Comparison of ENCODE assay signal across 40 mouse cellular contexts in genomic region chr7:25381284-25381680, GRCm38 (mm10). TPM values are rescaled to one million over a fixed set of nuclear protein-coding genes. Genes with fewer than 3 reads are reported as not detected.
DNase-seq lines count a peak whose midpoint lies in the region; ATAC-seq and TF ChIP-seq lines count a peak whose summit lies in the region.
"Had no signal": no experiment of that assay in that cellular context is flagged by ENCODE, and none has a peak within 500 bp of the region (broad histone marks: within the 10 kb centered on the region; RNA-seq: fewer than 3 reads in every experiment).

No protein-coding gene starts in this region.

- WGBS in intestine, postnatal 0 days, result 71% methylated on average over 3 of the region's 3 CpGs
- WGBS in intestine, embryonic 15.5 days, result 57% methylated on average over 3 of the region's 3 CpGs
- 45% methylated on average over 3 of the region's 3 CpGs for WGBS in lung, embryonic 16.5 days
- WGBS in lung, postnatal 0 days, result 56% methylated on average over 3 of the region's 3 CpGs
- WGBS in hindbrain, embryonic 12.5 days, result 32% methylated on average over 3 of the region's 3 CpGs

- no peaks in the 10 kb centered on the region for H3K9me3 ChIP-seq in intestine, postnatal 0 days (ENCODE audit: control insufficient read depth)
- H3K9me3 ChIP-seq in intestine, embryonic 15.5 days, result no peaks in the 10 kb centered on the region
- no peaks in the 10 kb centered on the region for H3K9me3 ChIP-seq in lung, embryonic 16.5 days (ENCODE audit: control insufficient read depth, low read length)
- H3K9me3 ChIP-seq in lung, postnatal 0 days (ENCODE audit: low read length), result no peaks in the 10 kb centered on the region
- no peaks in the 10 kb centered on the region for H3K9me3 ChIP-seq in hindbrain, embryonic 12.5 days (replicated peaks)
- H3K9me3 ChIP-seq: embryonic facial prominence, embryonic 13.5 days; forebrain, embryonic 12.5 days; heart, embryonic 10.5 days; heart, embryonic 15.5 days; hindbrain, embryonic 13.5 days; kidney, embryonic 15.5 days; liver, embryonic 15.5 days; midbrain, embryonic 15.5 days; neural tube, embryonic 12.5 days had no signal

- H3K27ac ChIP-seq in intestine, postnatal 0 days (ENCODE audit: low read depth, low read length), result 0 out of 2 replicates have a peak overlapping the region, but pooled peaks have one; percentile 28
- no peak overlapping the region for H3K27ac ChIP-seq in intestine, embryonic 15.5 days
- H3K27ac ChIP-seq in lung, embryonic 16.5 days (ENCODE audit: low read length), result no peak overlapping the region
- no peak overlapping the region for H3K27ac ChIP-seq in lung, postnatal 0 days (ENCODE audit: low read length)
- no peak overlapping the region for H3K27ac ChIP-seq in hindbrain, embryonic 12.5 days
- H3K27ac ChIP-seq: embryonic facial prominence, embryonic 13.5 days; forebrain, embryonic 12.5 days; heart, embryonic 15.5 days; hindbrain, embryonic 13.5 days; kidney, embryonic 15.5 days; liver, embryonic 15.5 days; macrophage; midbrain, embryonic 15.5 days; neural tube, embryonic 12.5 days had no signal

- no peak overlapping the region for H3K4me3 ChIP-seq in intestine, postnatal 0 days (ENCODE audit: low read depth, low read length)
- H3K4me3 ChIP-seq in intestine, embryonic 15.5 days (replicated peaks), result no peak overlapping the region
- H3K4me3 ChIP-seq in lung, embryonic 16.5 days (ENCODE audit: low read length), result no peak overlapping the region
- no peak overlapping the region for H3K4me3 ChIP-seq in lung, postnatal 0 days (ENCODE audit: low read depth, low read length)
- H3K4me3 ChIP-seq in hindbrain, embryonic 12.5 days, result no peak overlapping the region
- H3K4me3 ChIP-seq: embryonic facial prominence, embryonic 13.5 days; forebrain, embryonic 12.5 days; heart, embryonic 15.5 days; hindbrain, embryonic 13.5 days; liver, embryonic 15.5 days; midbrain, embryonic 15.5 days; myocyte; neural tube, embryonic 12.5 days had no signal

- no peak overlapping the region for H3K4me2 ChIP-seq in intestine, postnatal 0 days (replicated peaks; ENCODE audit: low read depth)
- H3K4me2 ChIP-seq in intestine, embryonic 15.5 days (replicated peaks), result no peak overlapping the region
- no peak overlapping the region for H3K4me2 ChIP-seq in lung, embryonic 16.5 days (ENCODE audit: low read depth, low read length)
- no peak overlapping the region for H3K4me2 ChIP-seq in lung, postnatal 0 days (replicated peaks; ENCODE audit: low read depth, low read length)
- H3K4me2 ChIP-seq in hindbrain, embryonic 12.5 days (replicated peaks), result no peak overlapping the region
- H3K4me2 ChIP-seq: forebrain, embryonic 12.5 days; hindbrain, embryonic 13.5 days; kidney, embryonic 15.5 days; midbrain, embryonic 15.5 days had no signal

- no peak overlapping the region for H3K9ac ChIP-seq in intestine, postnatal 0 days (ENCODE audit: low read depth, low read length)
- no peak overlapping the region for H3K9ac ChIP-seq in intestine, embryonic 15.5 days
- no peak overlapping the region for H3K9ac ChIP-seq in lung, embryonic 16.5 days (ENCODE audit: low read length)
- no peak overlapping the region for H3K9ac ChIP-seq in lung, postnatal 0 days (replicated peaks; ENCODE audit: low read depth)
- no peak overlapping the region for H3K9ac ChIP-seq in hindbrain, embryonic 12.5 days
- H3K9ac ChIP-seq: forebrain, embryonic 12.5 days; heart, embryonic 15.5 days; kidney, embryonic 15.5 days; liver, embryonic 15.5 days; midbrain, embryonic 15.5 days; neural tube, embryonic 12.5 days had no signal

- no peaks in the 10 kb centered on the region; the same call in 1 of the 2 replicates for H3K4me1 ChIP-seq in intestine, postnatal 0 days (replicated peaks; ENCODE audit: control insufficient read depth, insufficient read depth, low read length)
- H3K4me1 ChIP-seq in intestine, embryonic 15.5 days (replicated peaks), result peaks cover 28% of the 10 kb centered on the region
- peaks cover 28% of the 10 kb centered on the region for H3K4me1 ChIP-seq in lung, embryonic 16.5 days (replicated peaks; ENCODE audit: control insufficient read depth, insufficient read depth, low read length)
- H3K4me1 ChIP-seq in lung, postnatal 0 days (ENCODE audit: insufficient read depth, low read depth, low read length), result peaks cover 15% of the 10 kb centered on the region
- H3K4me1 ChIP-seq in hindbrain, embryonic 12.5 days, result peaks cover 20% of the 10 kb centered on the region

- peaks cover 35% of the 10 kb centered on the region for H3K36me3 ChIP-seq in intestine, postnatal 0 days (ENCODE audit: control insufficient read depth, insufficient read depth)
- H3K36me3 ChIP-seq in intestine, embryonic 15.5 days, result peaks cover 15% of the 10 kb centered on the region
- peaks cover 11% of the 10 kb centered on the region for H3K36me3 ChIP-seq in lung, embryonic 16.5 days (ENCODE audit: control insufficient read depth, insufficient read depth, low read length)
- peaks cover 12% of the 10 kb centered on the region; the same call in 1 of the 2 replicates for H3K36me3 ChIP-seq in lung, postnatal 0 days (ENCODE audit: insufficient read depth, low read length)
- peaks cover 37% of the 10 kb centered on the region for H3K36me3 ChIP-seq in hindbrain, embryonic 12.5 days

- no peak for TF ChIP-seq CTCF in intestine, postnatal 0 days (IDR thresholded peaks at IDR 0.05; ENCODE audit: low read depth)
- TF ChIP-seq CTCF in lung, postnatal 0 days (IDR thresholded peaks at IDR 0.05), result no peak

- no peaks in the 10 kb centered on the region for H3K27me3 ChIP-seq in intestine, postnatal 0 days (replicated peaks; ENCODE audit: control insufficient read depth, insufficient read depth, low read length)
- no peaks in the 10 kb centered on the region for H3K27me3 ChIP-seq in intestine, embryonic 15.5 days (replicated peaks)
- H3K27me3 ChIP-seq in lung, embryonic 16.5 days (ENCODE audit: control insufficient read depth, insufficient read depth, low read depth, low read length), result no peaks in the 10 kb centered on the region
- H3K27me3 ChIP-seq in lung, postnatal 0 days (replicated peaks; ENCODE audit: insufficient read depth, low read length), result no peaks in the 10 kb centered on the region
- H3K27me3 ChIP-seq in hindbrain, embryonic 12.5 days, result peaks cover 16% of the 10 kb centered on the region
- H3K27me3 ChIP-seq: CH12.LX; heart, embryonic 15.5 days; kidney, embryonic 15.5 days; neural tube, embryonic 12.5 days had no signal

- peak; percentile 39 for DNase-seq in adrenal gland, postnatal 14 days
- DNase-seq in adrenal gland, postnatal 10 days, result no peak
- DNase-seq in lung, postnatal 25 days (ENCODE audit: low spot score), result no peak
- peak; percentile 70 for DNase-seq in lung, postnatal 0 days (ENCODE audit: low spot score)
- DNase-seq: adrenal gland, postnatal 36 days; cerebellum, postnatal 10 days; gastrocnemius, postnatal 14 days; heart, postnatal 36 days; kidney, adult 18-20 months; kidney, postnatal 4 days; right cerebral cortex, adult 18-20 months; spleen, adult 18-20 months; thymus, postnatal 14 days had no signal

- TF ChIP-seq EP300 in lung, postnatal 0 days (IDR thresholded peaks at IDR 0.05), result no peak

- no peak for ATAC-seq in intestine, postnatal 0 days
- no peak for ATAC-seq in intestine, embryonic 15.5 days
- ATAC-seq in lung, embryonic 16.5 days (ENCODE audit: low read depth), result peak; percentile 46
- ATAC-seq in lung, postnatal 0 days, result peak; percentile 19; the same call in 1 of the 2 replicates
- no peak for ATAC-seq in hindbrain, embryonic 12.5 days (ENCODE audit: low FRiP score)
- ATAC-seq: midbrain, embryonic 15.5 days had no signal

RNA-seq across cellular contexts. Expression of gene Cnfn, which starts 11.8 kb away (rescaled TPM):
- not detected in 2 replicates for total RNA-seq in adrenal gland, postnatal 14 days (2021)
- total RNA-seq in adrenal gland, postnatal 10 days (2021), result not detected
- 0.33 TPM in 1 of 2 replicates, not detected in the other for polyA plus RNA-seq in intestine, postnatal 0 days (2015; fragmentation: Nextera tagmentation; extraction: Ambion mirVana)
- polyA plus RNA-seq in intestine, embryonic 15.5 days (2015; fragmentation: Nextera tagmentation; extraction: Ambion mirVana), result 0.47 and 0.63 TPM in 2 replicates
- polyA plus RNA-seq in lung, embryonic 16.5 days (2015; fragmentation: Nextera tagmentation; extraction: Ambion mirVana), result 0.33 and 2.9 TPM in 2 replicates
- not detected in 2 replicates for polyA plus RNA-seq in lung, postnatal 0 days (2015; fragmentation: Nextera tagmentation; extraction: Ambion mirVana)
- not detected in 2 replicates for polyA plus RNA-seq in hindbrain, embryonic 12.5 days (2016; fragmentation: Nextera tagmentation; extraction: Ambion mirVana)
- total RNA-seq: adrenal gland, postnatal 36 days; CH12.LX; common myeloid progenitor, adult 5-6 weeks; ES-E14; gastrocnemius, postnatal 14 days; granulocyte monocyte progenitor cell, adult 5-6 weeks; heart, postnatal 36 days; layer of hippocampus, postnatal 25 days; left cerebral cortex, adult 8-10 months; left cerebral cortex, postnatal 36 days; liver, adult 2 months; megakaryocyte-erythroid progenitor cell, adult 5-6 weeks had no signal
- polyA plus RNA-seq: brain, embryonic 14.5 days; forebrain, embryonic 12.5 days; heart, embryonic 10.5 days; hindbrain, embryonic 13.5 days; liver, adult 2 months; macrophage; midbrain, embryonic 15.5 days; myocyte; neural tube, embryonic 12.5 days had no signal

RNA-seq across cellular contexts. Expression of gene Lipe, which starts 17.2 kb away (rescaled TPM):
- 400 and 439 TPM in 2 replicates for total RNA-seq in adrenal gland, postnatal 14 days (2021)
- total RNA-seq in adrenal gland, postnatal 10 days (2021), result 100 to 1,000 TPM; 391 to 441 TPM
- 15.0 and 17.5 TPM in 2 replicates for polyA plus RNA-seq in intestine, postnatal 0 days (2015; fragmentation: Nextera tagmentation; extraction: Ambion mirVana)
- 7.0 and 8.8 TPM in 2 replicates for polyA plus RNA-seq in intestine, embryonic 15.5 days (2015; fragmentation: Nextera tagmentation; extraction: Ambion mirVana)
- 9.4 and 11.4 TPM in 2 replicates for polyA plus RNA-seq in lung, embryonic 16.5 days (2015; fragmentation: Nextera tagmentation; extraction: Ambion mirVana)
- 19.8 and 21.4 TPM in 2 replicates for polyA plus RNA-seq in lung, postnatal 0 days (2015; fragmentation: Nextera tagmentation; extraction: Ambion mirVana)
- polyA plus RNA-seq in hindbrain, embryonic 12.5 days (2016; fragmentation: Nextera tagmentation; extraction: Ambion mirVana), result 7.8 and 9.4 TPM in 2 replicates

RNA-seq across cellular contexts. Expression of gene Cxcl17, which starts 31.4 kb away (rescaled TPM):
- total RNA-seq in adrenal gland, postnatal 14 days (2021), result 0.53 TPM in 1 of 2 replicates, not detected in the other
- not detected for total RNA-seq in adrenal gland, postnatal 10 days (2021)
- polyA plus RNA-seq in intestine, postnatal 0 days (2015; fragmentation: Nextera tagmentation; extraction: Ambion mirVana), result 0.16 TPM in 1 of 2 replicates, not detected in the other
- 0.45 TPM in 1 of 2 replicates, not detected in the other for polyA plus RNA-seq in intestine, embryonic 15.5 days (2015; fragmentation: Nextera tagmentation; extraction: Ambion mirVana)
- 0.49 TPM in 1 of 2 replicates, not detected in the other for polyA plus RNA-seq in lung, embryonic 16.5 days (2015; fragmentation: Nextera tagmentation; extraction: Ambion mirVana)
- polyA plus RNA-seq in lung, postnatal 0 days (2015; fragmentation: Nextera tagmentation; extraction: Ambion mirVana), result 31.9 and 38.1 TPM in 2 replicates
- 0.30 and 0.43 TPM in 2 replicates for polyA plus RNA-seq in hindbrain, embryonic 12.5 days (2016; fragmentation: Nextera tagmentation; extraction: Ambion mirVana)
- total RNA-seq: adrenal gland, postnatal 36 days; CH12.LX; common myeloid progenitor, adult 5-6 weeks; gastrocnemius, postnatal 14 days; granulocyte monocyte progenitor cell, adult 5-6 weeks; heart, postnatal 36 days; layer of hippocampus, adult 8-10 months; layer of hippocampus, postnatal 25 days; left cerebral cortex, adult 8-10 months; left cerebral cortex, postnatal 36 days; liver, adult 2 months; megakaryocyte-erythroid progenitor cell, adult 5-6 weeks had no signal
- polyA plus RNA-seq: brain, embryonic 14.5 days; C2C12; embryonic facial prominence, embryonic 13.5 days; liver, adult 2 months; liver, embryonic 15.5 days; macrophage had no signal

Comparison
In these comparisons a context has a peak if more than half of its experiments do, and no peak if none do; other contexts are left out.
1. DNase-seq: peak in adrenal gland, postnatal 14 days (single experiment) and lung, postnatal 0 days (single experiment); none in adrenal gland, postnatal 10 days (single experiment) and lung, postnatal 25 days (single experiment).
2. RNA of gene Cxcl17, which starts 31.4 kb away (polyA plus RNA-seq): 31.9 to 38.1 TPM in lung, postnatal 0 days; 0.30 to 0.43 TPM in hindbrain, embryonic 12.5 days, 0.16 TPM in intestine, postnatal 0 days, 0.49 TPM in lung, embryonic 16.5 days and 0.45 TPM in intestine, embryonic 15.5 days; every median in the first group is over 10 times any median in the second.
3. ATAC-seq: peak in lung, embryonic 16.5 days (single experiment) and lung, postnatal 0 days (single experiment); none in intestine, postnatal 0 days (single experiment), intestine, embryonic 15.5 days (single experiment) and hindbrain, embryonic 12.5 days (single experiment).